Mouse (Mus musculus) gastrocnemius, postnatal 4 days (tissue): Measurements from ENCODE around the gene Mtfp1. TPM values are rescaled to one million over a fixed set of nuclear protein-coding genes. Genes with fewer than 3 reads are reported as not detected.
"Not testable (repeated sequence)": the region's sequence is repeated elsewhere in the genome, so short reads cannot be mapped to it uniquely, and the experiment has no call there.

Experiments
- DNase-seq, 2 experiments: peaks; one replicate each; pipeline ENCODE4 v3.0.0; 2021 to 2022; ENCODE audit warnings: low spot score in 2 of 2, mixed read lengths in 2 of 2
- total RNA-seq, 2 experiments: library from RNA; stranded (reverse); gene quantifications; 2 replicates each; pipeline ENCODE4 v1.2.3; 2021

Gene Mtfp1
- total RNA-seq, 2 experiments from 2014 or later, result 10.0 to 12.5 TPM

- no peak for DNase-seq
Measured at GRCm38 (mm10) chr11:4116458-4117141, 21.4 kb upstream of the Mtfp1 start.

- DNase-seq, result no peak
Measured at GRCm38 (mm10) chr11:4115407-4115806, 20.2 kb upstream of the Mtfp1 start.

- not testable (repeated sequence) for DNase-seq
Measured at GRCm38 (mm10) chr11:4114541-4114940, 19.3 kb upstream of the Mtfp1 start.

- DNase-seq, result no peak
Measured at GRCm38 (mm10) chr11:4113970-4114369, 18.7 kb upstream of the Mtfp1 start.

GRCm38 (mm10) chr11:4113496-4113895 is 18.3 kb upstream of the Mtfp1 start:
- DNase-seq, result no peak

- DNase-seq, result no peak
Measured at GRCm38 (mm10) chr11:4112861-4113260, 17.6 kb upstream of the Mtfp1 start.

GRCm38 (mm10) chr11:4112033-4112432 is 16.8 kb upstream of the Mtfp1 start:
- no peak for DNase-seq

- DNase-seq, result no peak
Measured at GRCm38 (mm10) chr11:4108691-4109090, 13.4 kb upstream of the Mtfp1 start.

GRCm38 (mm10) chr11:4107901-4108300 is 12.7 kb upstream of the Mtfp1 start:
- DNase-seq, result not testable (repeated sequence)

- DNase-seq, result no peak
Measured at GRCm38 (mm10) chr11:4105444-4105843, 10.2 kb upstream of the Mtfp1 start.

GRCm38 (mm10) chr11:4104989-4105388 is 9.7 kb upstream of the Mtfp1 start:
- DNase-seq, result no peak

GRCm38 (mm10) chr11:4103522-4103921 is 8.3 kb upstream of the Mtfp1 start:
- no peak for DNase-seq

GRCm38 (mm10) chr11:4101851-4102250 is 6.6 kb upstream of the Mtfp1 start:
- no peak for DNase-seq

GRCm38 (mm10) chr11:4099447-4099846 is 4.2 kb upstream of the Mtfp1 start:
- no peak for DNase-seq

- no peak for DNase-seq
Measured at GRCm38 (mm10) chr11:4098816-4099215, 3.6 kb upstream of the Mtfp1 start.

- no peak for DNase-seq
Measured at GRCm38 (mm10) chr11:4098120-4098519, 2.9 kb upstream of the Mtfp1 start.

- DNase-seq, result no peak
Measured at GRCm38 (mm10) chr11:4097091-4097621, 1.9 kb upstream of the Mtfp1 start.

GRCm38 (mm10) chr11:4096054-4096984 is 1.1 kb upstream of the Mtfp1 start:
- peak; percentile 92 to 97 for DNase-seq

- DNase-seq, result peak in 1 of 2 experiments; percentile 51
Measured at GRCm38 (mm10) chr11:4094378-4095170, 671 bp downstream of the Mtfp1 start.

- no peak for DNase-seq
Measured at GRCm38 (mm10) chr11:4093459-4094377, 1.5 kb downstream of the Mtfp1 start.
